Mouse (Mus musculus) embryo, embryonic 10.5 days (tissue): ENCODE measurements around the gene Gmppa.
A peak's percentile ranks its signal among the peaks of the same experiment; 100 is the strongest.

ENCODE experiments used
- DNase-seq: peaks from one replicate; pipeline ENCODE4 v3.0.0-alpha.2; 2015; ENCODE audit warnings: low spot score

The Gmppa gene

GRCm38 (mm10) chr1:75487040-75487404 is 51.3 kb downstream of the Gmppa start:
- DNase-seq = no peak

DNA sequence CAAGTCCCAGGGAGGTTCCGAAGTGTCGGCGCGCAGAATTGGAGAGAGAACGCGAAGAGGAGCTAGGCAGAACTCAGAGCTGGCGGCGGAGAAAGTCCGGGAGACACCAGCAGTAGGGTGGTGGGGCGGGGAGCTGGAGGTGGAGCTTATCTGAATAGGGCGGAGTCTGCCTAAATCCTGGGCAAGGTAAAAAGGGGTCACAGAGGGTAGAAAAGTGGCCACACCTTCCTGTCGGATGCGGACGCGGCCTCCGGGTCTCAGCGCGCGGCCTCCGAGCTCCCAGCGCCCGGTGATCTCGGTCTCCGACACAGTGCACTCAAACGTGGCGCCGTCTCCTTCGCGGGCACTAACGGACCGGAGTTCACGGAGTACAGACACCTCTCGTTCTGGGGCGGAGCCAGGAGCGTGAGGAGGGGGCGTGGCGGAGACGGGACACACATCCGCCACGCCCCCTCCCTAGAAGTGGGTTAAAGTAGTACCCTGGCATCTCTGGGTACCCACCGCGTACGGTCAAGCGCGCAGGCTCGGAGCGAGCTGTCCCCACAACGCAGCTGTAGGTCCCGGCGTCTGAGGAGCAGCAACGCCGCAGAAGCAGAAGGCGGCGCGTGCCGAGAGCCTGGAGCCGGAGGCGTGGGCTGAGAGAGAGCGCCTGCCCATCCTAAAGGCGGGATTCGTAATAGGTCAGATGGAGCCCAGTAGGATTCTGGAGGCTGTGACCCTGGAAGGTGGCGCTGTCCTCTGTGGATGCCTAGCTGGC is 51.9 kb downstream of the Gmppa start:
- DNase-seq = peak; percentile 89

- DNase-seq = no peak
Measured at GRCm38 (mm10) chr1:75490785-75491551, 55.2 kb downstream of the Gmppa start.

DNA sequence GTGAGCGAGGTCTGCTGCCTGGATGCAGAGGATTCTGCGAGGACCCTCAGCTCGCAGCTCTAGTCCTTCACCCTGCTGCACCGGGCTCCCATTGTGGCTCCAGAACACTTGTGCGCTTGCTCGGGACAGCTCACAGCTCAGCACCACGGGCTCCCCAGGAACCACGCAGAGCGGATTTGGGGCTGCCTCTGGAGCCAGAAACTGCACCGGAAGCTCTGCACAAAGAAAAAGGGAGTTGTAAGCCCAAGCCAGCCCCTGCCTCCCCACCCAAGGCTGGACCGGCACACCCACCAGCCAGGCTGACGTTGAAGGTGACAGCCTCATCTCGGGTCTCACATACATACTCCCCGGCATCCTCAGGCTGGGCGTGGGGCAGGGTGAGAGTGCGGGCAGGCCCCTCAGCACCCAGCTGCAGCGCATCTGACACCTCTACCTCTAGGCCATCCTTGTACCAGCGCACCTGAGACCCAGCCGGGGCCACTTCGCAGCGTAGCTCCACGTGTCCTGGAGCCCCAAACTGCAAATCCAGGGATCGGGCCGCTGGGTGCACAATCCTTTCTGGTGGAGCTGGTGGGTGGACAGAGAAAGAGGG is 56.9 kb downstream of the Gmppa start:
- DNase-seq = no peak
